Mouse (Mus musculus) right cerebral cortex, adult 18-20 months (tissue): ENCODE measurements at regions not wholly inside any gene's neighbourhood (a gene's known extent, or its start where the extent isn't known, plus 50 kb on each side); places are given as distances from the start of the nearest gene placed in this dataset.
"Not testable (repeated sequence)": the region's sequence is repeated elsewhere in the genome, so short reads cannot be mapped to it uniquely, and the experiment has no call there.

Experiments
- DNase-seq: peaks from one replicate; pipeline ENCODE4 v3.0.0; 2022; ENCODE audit warnings: mixed read lengths

DNA sequence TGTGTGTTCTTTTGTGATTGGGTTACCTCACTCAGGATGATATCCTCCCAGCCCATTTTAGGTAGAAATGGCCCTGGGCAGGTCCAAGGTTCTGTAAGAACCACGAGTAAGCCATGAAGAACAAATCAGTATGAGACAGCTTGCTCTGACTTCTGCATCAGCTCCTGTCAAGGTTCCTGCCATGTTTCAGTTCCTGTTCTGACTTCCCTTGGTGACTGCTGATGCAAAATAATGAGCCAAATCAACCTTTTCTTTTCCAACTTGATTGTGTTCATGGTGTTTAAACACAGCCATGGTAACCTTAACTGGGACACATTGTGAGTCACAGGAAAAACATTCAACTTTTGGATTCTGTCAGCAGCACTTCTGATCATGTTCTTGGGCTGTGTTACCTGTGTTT lies 667.4 kb upstream of the Igfbp7 start:
- DNase-seq, result no peak

- no peak for DNase-seq
These were observed 624.9 kb upstream of the Igfbp7 start for GRCm38 (mm10) chr5:78032554-78033250.

- DNase-seq, result no peak
These were observed 609.7 kb upstream of the Igfbp7 start for GRCm38 (mm10) chr5:78017523-78017922.

- peak; percentile 24 for DNase-seq
These were observed 578.7 kb upstream of the Igfbp7 start for GRCm38 (mm10) chr5:77986449-77987047.

GRCm38 (mm10) chr5:77985269-77985668 lies 577.4 kb upstream of the Igfbp7 start:
- no peak for DNase-seq

DNA sequence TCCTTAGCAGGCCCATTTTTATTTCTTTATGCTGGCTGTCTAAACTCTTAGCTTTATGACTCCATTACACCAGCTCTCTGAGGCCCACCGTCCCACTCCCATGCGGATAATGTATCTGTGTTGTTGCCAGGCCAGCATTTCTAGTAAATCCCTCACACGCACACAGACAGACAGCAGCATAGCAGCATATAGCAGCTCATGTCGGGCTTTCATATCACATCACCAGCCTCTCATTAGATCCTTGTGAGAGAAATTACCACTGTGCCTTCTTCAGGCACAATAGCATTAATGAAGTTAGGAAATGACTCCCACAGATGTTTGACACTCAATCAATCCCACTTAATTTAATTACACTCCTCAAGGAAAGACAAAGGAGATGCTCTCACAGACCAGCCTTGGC lies 532.2 kb upstream of the Igfbp7 start:
- not testable (repeated sequence) for DNase-seq

GRCm38 (mm10) chr5:77931874-77932273 lies 524.0 kb upstream of the Igfbp7 start:
- DNase-seq, result no peak

GRCm38 (mm10) chr5:77921186-77921585 lies 513.3 kb upstream of the Igfbp7 start:
- no peak for DNase-seq

- DNase-seq, result no peak
These were observed 509.3 kb upstream of the Igfbp7 start for GRCm38 (mm10) chr5:77917086-77917676.

DNA sequence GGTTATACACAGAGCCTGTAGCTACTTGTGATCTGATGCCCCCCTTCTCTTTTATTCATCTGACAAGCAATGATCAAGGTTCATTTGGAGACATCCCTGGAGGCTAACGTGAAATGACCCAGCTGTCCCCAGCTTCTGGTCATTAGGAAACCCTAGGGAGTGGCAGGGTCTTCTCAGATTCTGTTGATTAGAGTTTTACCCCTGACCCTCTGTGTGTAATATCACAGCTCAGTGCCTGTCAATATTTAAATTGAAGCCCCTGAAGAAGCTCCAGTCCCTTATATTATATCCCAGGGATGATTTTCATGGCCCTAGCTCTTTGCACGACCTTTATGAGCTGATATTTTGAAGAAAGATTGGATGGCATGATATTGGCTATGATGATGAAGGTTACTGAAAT lies 508.5 kb upstream of the Igfbp7 start:
- DNase-seq, result no peak

DNA sequence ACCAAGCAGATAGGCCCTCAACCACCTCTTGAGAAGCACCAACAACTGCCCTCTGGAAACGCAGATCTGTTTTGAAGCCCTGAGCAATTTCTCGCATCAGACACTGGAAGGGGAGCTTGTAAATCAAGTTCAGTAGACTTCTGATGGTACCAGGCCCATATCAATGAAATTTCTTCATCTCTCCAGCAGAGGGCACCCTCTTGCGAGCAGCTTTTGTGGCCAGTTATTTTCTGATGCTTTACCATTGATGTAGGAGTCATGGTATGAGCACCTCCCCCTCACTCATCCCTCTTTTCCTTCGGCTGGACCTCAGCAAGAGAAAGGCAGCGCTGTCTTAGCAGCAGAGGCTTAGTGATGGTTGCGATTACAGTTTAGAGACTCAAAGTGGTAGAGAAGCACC lies 501.4 kb upstream of the Igfbp7 start:
- DNase-seq, result peak; percentile 16

GRCm38 (mm10) chr5:77892024-77892423 lies 484.2 kb upstream of the Igfbp7 start:
- not testable (repeated sequence) for DNase-seq

- peak; percentile 69 for DNase-seq
These were observed 480.7 kb upstream of the Igfbp7 start for GRCm38 (mm10) chr5:77888534-77888933.

DNA sequence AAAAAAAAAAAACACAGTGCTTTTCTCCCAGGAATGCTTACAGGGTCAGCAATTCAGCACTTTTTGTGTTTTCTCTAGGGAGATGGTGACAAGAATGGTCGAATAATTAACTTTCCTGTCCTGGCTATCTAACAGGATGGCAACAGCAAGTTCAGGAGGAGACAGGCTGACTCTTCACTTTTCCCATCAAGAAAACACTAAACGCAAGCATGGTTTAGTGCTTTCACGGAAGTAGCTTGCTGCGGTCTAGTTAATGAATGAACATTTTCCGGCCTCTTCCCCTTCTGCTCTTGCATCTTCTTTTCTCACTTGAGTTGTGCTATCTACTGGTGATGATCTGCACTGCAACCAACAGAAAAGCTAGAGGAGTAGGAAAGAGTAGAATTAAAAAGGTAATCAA lies 463.6 kb upstream of the Igfbp7 start:
- no peak for DNase-seq

DNA sequence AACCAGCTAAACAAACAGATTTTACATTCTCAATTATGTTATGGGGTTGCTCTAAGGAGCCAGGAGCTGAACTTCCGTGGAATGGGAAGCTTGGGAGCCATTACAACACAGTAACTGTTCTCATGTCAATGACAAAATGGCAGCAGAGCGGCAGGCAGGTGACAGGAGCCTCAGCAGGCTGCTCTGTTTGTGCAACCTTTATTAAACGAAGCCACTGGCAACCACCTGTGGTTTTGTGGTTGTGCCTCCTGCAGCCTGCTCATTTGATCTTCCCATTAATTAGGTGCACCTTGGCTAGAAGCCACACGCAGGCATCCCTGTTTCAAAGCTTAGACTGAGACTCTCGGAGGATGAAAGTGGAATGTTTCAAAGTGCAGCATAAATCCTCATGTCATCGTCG lies 457.5 kb upstream of the Igfbp7 start:
- no peak for DNase-seq

- no peak for DNase-seq
These were observed 447.4 kb upstream of the Igfbp7 start for GRCm38 (mm10) chr5:77855191-77855590.

GRCm38 (mm10) chr5:77853999-77854784 lies 446.4 kb upstream of the Igfbp7 start:
- DNase-seq, result no peak

- DNase-seq, result no peak
These were observed 443.8 kb upstream of the Igfbp7 start for GRCm38 (mm10) chr5:77851645-77852044.

DNA sequence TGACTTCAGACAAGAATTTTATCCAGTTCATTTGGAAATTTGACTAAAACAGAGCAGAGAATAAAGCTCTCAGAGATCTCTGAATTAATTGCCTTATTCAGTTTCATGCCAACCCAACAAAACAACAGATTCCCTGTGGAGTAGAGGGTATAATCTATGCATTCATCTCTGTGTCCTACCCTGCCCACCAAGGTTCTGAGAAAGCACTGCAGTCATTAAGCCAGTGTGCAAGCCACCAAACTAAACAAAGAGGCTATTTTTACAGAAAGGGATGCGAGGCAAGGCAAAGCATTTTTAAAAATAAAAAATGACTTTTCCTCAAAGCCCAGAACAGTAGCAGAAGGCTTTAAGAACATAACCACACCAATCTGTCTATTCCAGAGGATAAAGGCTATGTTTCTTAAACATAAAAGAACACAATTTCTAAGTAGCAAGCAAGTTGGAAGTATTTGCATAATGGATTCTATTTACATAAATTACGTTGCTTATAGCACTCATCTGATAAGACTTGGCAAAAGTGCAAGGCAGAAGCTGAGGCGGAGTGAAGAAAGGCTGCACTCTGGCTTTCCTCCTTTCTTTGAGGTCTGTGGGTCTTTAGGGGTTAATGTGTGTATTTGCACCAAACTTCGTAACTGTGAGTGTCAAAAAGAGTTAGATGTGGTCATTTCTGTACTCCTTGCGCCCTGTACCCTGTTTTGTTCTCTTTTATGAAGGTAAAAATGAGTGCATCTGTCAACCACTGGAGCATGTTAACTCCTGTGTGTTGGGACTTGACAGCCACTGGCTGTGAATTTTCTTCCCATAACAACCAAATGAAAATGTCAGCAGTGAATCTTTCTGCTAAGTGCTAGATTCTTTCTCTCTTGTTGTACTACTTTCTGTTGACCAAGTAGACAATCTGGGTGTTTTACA lies 430.6 kb upstream of the Igfbp7 start:
- DNase-seq, result no peak

GRCm38 (mm10) chr5:77827971-77828370 lies 420.1 kb upstream of the Igfbp7 start:
- no peak for DNase-seq

- no peak for DNase-seq
These were observed 418.2 kb upstream of the Igfbp7 start for GRCm38 (mm10) chr5:77826063-77826462.

- DNase-seq, result no peak
These were observed 409.0 kb upstream of the Igfbp7 start for GRCm38 (mm10) chr5:77816759-77817280.
